In the genomic region with DNA sequence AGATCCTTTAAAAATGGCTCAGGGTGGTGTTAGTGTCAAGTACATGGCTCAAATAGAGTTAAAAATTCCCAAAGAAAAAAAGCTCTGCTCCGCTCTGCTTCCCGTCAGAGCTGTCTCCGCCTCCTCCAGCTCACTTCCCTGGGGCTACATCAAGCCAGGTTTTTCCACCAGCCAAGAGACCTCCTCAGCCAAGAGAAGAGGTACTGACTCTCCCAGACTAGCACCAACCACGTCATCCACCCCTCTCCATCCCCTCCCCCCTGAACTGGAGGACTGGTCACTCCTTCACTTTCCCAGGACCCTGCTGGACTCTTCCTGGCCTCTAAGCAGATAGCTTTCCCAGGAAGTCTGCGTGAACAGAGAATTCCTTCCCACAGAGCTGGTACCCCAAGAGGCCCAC, we compare ENCODE assay signal across 8 mouse cellular contexts. TPM values are rescaled to one million over a fixed set of nuclear protein-coding genes. Genes with fewer than 3 reads are reported as not detected.
A peak's percentile ranks its signal among the peaks of the same experiment; 100 is the strongest.
DNase-seq lines count a peak whose midpoint lies in the region; ATAC-seq and TF ChIP-seq lines count a peak whose summit lies in the region.

No protein-coding gene starts in this region.

- no peaks in the 10 kb centered on the region for H3K27me3 ChIP-seq in intestine, embryonic 14.5 days (replicated peaks; ENCODE audit: control insufficient read depth, insufficient read depth, low read length)
- no peaks in the 10 kb centered on the region for H3K27me3 ChIP-seq in liver, adult 2 months (ENCODE audit: control insufficient read depth, insufficient read depth, low read length)

- peak; percentile 69; the same call in 1 of the 2 replicates for TF ChIP-seq POLR2A in cortical plate, adult 2 months (IDR thresholded peaks at IDR 0.05; ENCODE audit: extremely low read depth, insufficient read depth, low read length)
- no peak for TF ChIP-seq POLR2A in liver, adult 2 months (IDR thresholded peaks at IDR 0.05; ENCODE audit: extremely low read depth, insufficient read depth, low read length)

- no peak for TF ChIP-seq CTCF in cortical plate, adult 2 months (IDR thresholded peaks at IDR 0.05; ENCODE audit: extremely low read depth, insufficient read depth, low read length)
- TF ChIP-seq CTCF in liver, adult 2 months (IDR thresholded peaks at IDR 0.05; ENCODE audit: low read depth, low read length), result no peak

- H3K36me3 ChIP-seq in intestine, embryonic 14.5 days (ENCODE audit: control insufficient read depth, insufficient read depth, low read length), result peaks cover 38% of the 10 kb centered on the region
- H3K36me3 ChIP-seq in liver, adult 2 months (ENCODE audit: control insufficient read depth, insufficient read depth, low read length), result peaks cover 5% of the 10 kb centered on the region; the same call in 1 of the 2 replicates

- H3K4me3 ChIP-seq in cortical plate, adult 2 months (ENCODE audit: insufficient read depth, low read length), result peak overlapping the region; percentile 79
- H3K4me3 ChIP-seq in intestine, embryonic 14.5 days (ENCODE audit: low read depth, low read length), result peak overlapping the region; percentile 80
- H3K4me3 ChIP-seq in liver, adult 2 months (ENCODE audit: insufficient read depth, low read depth, low read length), result no peak overlapping the region

- DNase-seq in ovary, adult 18-20 months (ENCODE audit: low spot score), result peak; percentile 62
- no peak for DNase-seq in ovary, postnatal 36 days (ENCODE audit: low spot score)
- DNase-seq in gastrocnemius, postnatal 14 days, result peak; percentile 81
- peak; percentile 77 for DNase-seq in intestine, embryonic 14.5 days (ENCODE audit: low spot score)
- no peak for DNase-seq in liver, adult 2 months (ENCODE audit: extremely low read depth, low read depth, low spot score)
- DNase-seq in neural tube, embryonic 10.5 days (ENCODE audit: extremely low spot score, low spot score), result peak; percentile 42
- no peak for DNase-seq in spleen, postnatal 36 days (ENCODE audit: low spot score in 2 of 2)

- peak; percentile 62 for ATAC-seq in intestine, embryonic 14.5 days (replicated peaks; ENCODE audit: low FRiP score, low TSS enrichment, low read depth)

- WGBS in intestine, embryonic 14.5 days, result 8% methylated on average over 5 of the region's 5 CpGs
- WGBS in liver, adult 2 months, result 44% methylated on average over 5 of the region's 5 CpGs

- no peaks in the 10 kb centered on the region for H3K79me2 ChIP-seq in liver, adult 2 months (ENCODE audit: control insufficient read depth, insufficient read depth, low read length)

- peaks cover 4% of the 10 kb centered on the region for H3K4me1 ChIP-seq in cortical plate, adult 2 months (ENCODE audit: control insufficient read depth, insufficient read depth, low read length)
- peaks cover 14% of the 10 kb centered on the region for H3K4me1 ChIP-seq in intestine, embryonic 14.5 days (replicated peaks; ENCODE audit: control insufficient read depth, insufficient read depth, low read length)
- H3K4me1 ChIP-seq in liver, adult 2 months (ENCODE audit: control insufficient read depth, insufficient read depth, low read length), result no peaks in the 10 kb centered on the region

- no peaks in the 10 kb centered on the region for H3K9me3 ChIP-seq in intestine, embryonic 14.5 days (ENCODE audit: control insufficient read depth, low read length)

- peak overlapping the region; percentile 27; the same call in 1 of the 2 replicates for H3K27ac ChIP-seq in cortical plate, adult 2 months (ENCODE audit: insufficient read depth, low read length)
- peak overlapping the region; percentile 89 for H3K27ac ChIP-seq in intestine, embryonic 14.5 days (ENCODE audit: low read depth)
- 0 out of 2 replicates have a peak overlapping the region, but pooled peaks have one; percentile 19 for H3K27ac ChIP-seq in liver, adult 2 months (replicated peaks; ENCODE audit: insufficient read depth, low read depth, low read length)

- peak overlapping the region; percentile 93 for H3K4me2 ChIP-seq in intestine, embryonic 14.5 days (ENCODE audit: low read length)

- peak overlapping the region; percentile 90 for H3K9ac ChIP-seq in intestine, embryonic 14.5 days (ENCODE audit: low read length)
- H3K9ac ChIP-seq in liver, adult 2 months (ENCODE audit: low read depth, low read length), result no peak overlapping the region

- intact Hi-C loops in gastrocnemius, postnatal 14 days (cut with DNase I; ENCODE audit: low total_unique reads), result no loop called here

RNA-seq across cellular contexts. Expression of a gene that starts 0.9 kb away (rescaled TPM):
- 371 and 407 TPM in 2 replicates for polyA plus RNA-seq in cortical plate, adult 2 months (2012; rRNA removed)
- 10 to 100 TPM; 22.2 to 24.8 TPM for total RNA-seq in gastrocnemius, postnatal 14 days (2021)
- polyA plus RNA-seq in intestine, embryonic 14.5 days (2014; fragmentation: Nextera tagmentation; extraction: Ambion mirVana), result 95.8 and 101 TPM in 2 replicates
- total RNA-seq in liver, adult 2 months (2014; rRNA removed), result 1.5 and 1.8 TPM in 2 replicates
- 5.2 and 10.0 TPM in 2 replicates for polyA plus RNA-seq in liver, adult 2 months (2012; rRNA removed)

RNA-seq across cellular contexts. Expression of a gene that starts 6.5 kb away (rescaled TPM):
- polyA plus RNA-seq in cortical plate, adult 2 months (2012; rRNA removed), result 225 and 288 TPM in 2 replicates
- total RNA-seq in gastrocnemius, postnatal 14 days (2021), result 10 to 100 TPM; 13.9 to 14.4 TPM
- polyA plus RNA-seq in intestine, embryonic 14.5 days (2014; fragmentation: Nextera tagmentation; extraction: Ambion mirVana), result 49.0 and 57.7 TPM in 2 replicates
- total RNA-seq in liver, adult 2 months (2014; rRNA removed), result 0.83 and 0.87 TPM in 2 replicates
- polyA plus RNA-seq in liver, adult 2 months (2012; rRNA removed), result 0.91 and 1.4 TPM in 2 replicates

RNA-seq across cellular contexts. Expression of a gene that starts 15.0 kb away (rescaled TPM):
- polyA plus RNA-seq in cortical plate, adult 2 months (2012; rRNA removed), result 116 and 117 TPM in 2 replicates
- 1 to 10 TPM; 6.3 to 7.6 TPM for total RNA-seq in gastrocnemius, postnatal 14 days (2021)
- 24.2 and 25.9 TPM in 2 replicates for polyA plus RNA-seq in intestine, embryonic 14.5 days (2014; fragmentation: Nextera tagmentation; extraction: Ambion mirVana)
- total RNA-seq in liver, adult 2 months (2014; rRNA removed), result 8.9 and 10.7 TPM in 2 replicates
- 13.0 and 13.9 TPM in 2 replicates for polyA plus RNA-seq in liver, adult 2 months (2012; rRNA removed)

RNA-seq across cellular contexts. Expression of a gene that starts 15.9 kb away (rescaled TPM):
- polyA plus RNA-seq in cortical plate, adult 2 months (2012; rRNA removed), result 8.7 TPM in 2 replicates
- 1 to 10 TPM; 3.7 to 7.6 TPM for total RNA-seq in gastrocnemius, postnatal 14 days (2021)
- 0.93 and 1.3 TPM in 2 replicates for polyA plus RNA-seq in intestine, embryonic 14.5 days (2014; fragmentation: Nextera tagmentation; extraction: Ambion mirVana)
- total RNA-seq in liver, adult 2 months (2014; rRNA removed), result 1.3 and 3.1 TPM in 2 replicates
- 4.1 and 5.8 TPM in 2 replicates for polyA plus RNA-seq in liver, adult 2 months (2012; rRNA removed)

RNA-seq across cellular contexts. Expression of a gene that starts 31.4 kb away (rescaled TPM):
- 127 and 129 TPM in 2 replicates for polyA plus RNA-seq in cortical plate, adult 2 months (2012; rRNA removed)
- 1 to 10 TPM; 1.5 to 1.9 TPM for total RNA-seq in gastrocnemius, postnatal 14 days (2021)
- polyA plus RNA-seq in intestine, embryonic 14.5 days (2014; fragmentation: Nextera tagmentation; extraction: Ambion mirVana), result 54.3 and 66.0 TPM in 2 replicates
- total RNA-seq in liver, adult 2 months (2014; rRNA removed), result 21.9 and 36.3 TPM in 2 replicates
- polyA plus RNA-seq in liver, adult 2 months (2012; rRNA removed), result 85.0 and 89.8 TPM in 2 replicates

Comparison
In these comparisons a context has a peak if more than half of its experiments do, and no peak if none do; other contexts are left out.
1. DNase-seq: peak in ovary, adult 18-20 months (single experiment), gastrocnemius, postnatal 14 days (single experiment), intestine, embryonic 14.5 days (single experiment) and neural tube, embryonic 10.5 days (single experiment); none in ovary, postnatal 36 days (single experiment), liver, adult 2 months (single experiment) and spleen, postnatal 36 days (0 of 2).
2. H3K27ac ChIP-seq: peak in every context shown above with its lines; median percentile 89 in intestine, embryonic 14.5 days; 27 in cortical plate, adult 2 months; 19 in liver, adult 2 months.
3. RNA of a gene that starts 6.5 kb away (polyA plus RNA-seq): 225 to 288 TPM in cortical plate, adult 2 months and 49.0 to 57.7 TPM in intestine, embryonic 14.5 days; 0.91 to 1.4 TPM in liver, adult 2 months; every median in the first group is over 10 times any median in the second.